Mouse (Mus musculus): ENCODE data around the gene Ptbp1. TPM values are rescaled to one million over a fixed set of nuclear protein-coding genes. Genes with fewer than 3 reads are reported as not detected.
"Not testable (repeated sequence)": the region's sequence is repeated elsewhere in the genome, so short reads cannot be mapped to it uniquely, and the experiment has no call there.

The Ptbp1 gene
- polyA plus RNA-seq, 1 experiment from 2014 or later: 217 TPM

DNA sequence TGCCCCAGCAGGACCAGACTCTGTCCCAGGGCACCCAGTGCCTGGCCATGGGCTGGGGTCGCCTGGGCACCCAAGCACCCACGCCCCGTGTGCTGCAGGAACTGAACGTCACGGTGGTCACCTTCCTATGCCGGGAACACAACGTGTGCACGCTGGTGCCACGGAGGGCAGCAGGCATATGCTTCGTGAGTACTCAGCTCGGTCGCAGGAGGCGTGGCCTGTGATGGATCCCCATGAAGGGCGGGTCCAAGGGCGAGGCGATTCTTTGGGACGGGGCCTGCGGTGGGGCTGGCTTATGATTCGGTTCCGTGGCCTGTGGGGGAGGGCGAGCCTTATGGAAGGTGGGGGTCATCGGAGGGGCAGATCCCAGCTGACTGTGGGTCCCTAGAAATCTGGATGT, 27.8 kb downstream of the Ptbp1 start:
- DNase-seq (ENCODE audit: low spot score): no peak

GRCm38 (mm10) chr10:79883297-79884084, 29.3 kb downstream of the Ptbp1 start:
- peak; percentile 78 for DNase-seq (ENCODE audit: low spot score)

GRCm38 (mm10) chr10:79884446-79884845, 30.2 kb downstream of the Ptbp1 start:
- DNase-seq (ENCODE audit: low spot score): no peak

GRCm38 (mm10) chr10:79884938-79885337, 30.7 kb downstream of the Ptbp1 start:
- not testable (repeated sequence) for DNase-seq (ENCODE audit: low spot score)

- DNase-seq (ENCODE audit: low spot score): no peak
These were observed 31.8 kb downstream of the Ptbp1 start, which contains the start of gene Elane for GRCm38 (mm10) chr10:79886054-79886453. TSS of gene Elane (plus strand) at chr10:79886247.

DNA sequence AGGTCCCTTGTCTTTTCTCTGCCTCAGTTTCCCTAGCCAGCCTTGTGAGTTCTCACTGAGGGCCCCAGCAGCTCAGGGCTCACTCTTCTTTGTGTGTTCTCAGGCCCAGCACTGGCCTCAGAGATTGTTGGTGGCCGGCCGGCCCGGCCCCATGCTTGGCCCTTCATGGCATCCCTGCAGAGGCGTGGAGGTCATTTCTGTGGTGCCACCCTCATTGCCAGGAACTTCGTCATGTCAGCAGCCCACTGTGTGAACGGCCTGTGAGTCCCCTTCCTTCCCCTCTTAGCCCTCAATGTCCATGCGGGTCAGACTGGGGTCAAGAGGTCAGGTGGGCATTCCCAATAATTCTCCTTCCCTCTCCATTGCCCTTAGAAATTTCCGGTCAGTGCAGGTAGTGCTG, 32.4 kb downstream of the Ptbp1 start:
- no peak for DNase-seq (ENCODE audit: low spot score)

- DNase-seq (ENCODE audit: low spot score): no peak
These were observed 35.2 kb downstream of the Ptbp1 start for GRCm38 (mm10) chr10:79889386-79889785.

GRCm38 (mm10) chr10:79890670-79891069, 36.4 kb downstream of the Ptbp1 start, which contains the start of gene Cfd:
TSS of gene Cfd (plus strand) at chr10:79890853.
- DNase-seq (ENCODE audit: low spot score): no peak

GRCm38 (mm10) chr10:79892451-79893118, 38.4 kb downstream of the Ptbp1 start:
- DNase-seq (ENCODE audit: low spot score): peak; percentile 81

- DNase-seq (ENCODE audit: low spot score): no peak
These were observed 42.1 kb downstream of the Ptbp1 start for GRCm38 (mm10) chr10:79896306-79896705.

GRCm38 (mm10) chr10:79896814-79897213, 42.6 kb downstream of the Ptbp1 start:
- no peak for DNase-seq (ENCODE audit: low spot score)

GRCm38 (mm10) chr10:79897316-79898245, 43.4 kb downstream of the Ptbp1 start:
- DNase-seq (ENCODE audit: low spot score): no peak

DNA sequence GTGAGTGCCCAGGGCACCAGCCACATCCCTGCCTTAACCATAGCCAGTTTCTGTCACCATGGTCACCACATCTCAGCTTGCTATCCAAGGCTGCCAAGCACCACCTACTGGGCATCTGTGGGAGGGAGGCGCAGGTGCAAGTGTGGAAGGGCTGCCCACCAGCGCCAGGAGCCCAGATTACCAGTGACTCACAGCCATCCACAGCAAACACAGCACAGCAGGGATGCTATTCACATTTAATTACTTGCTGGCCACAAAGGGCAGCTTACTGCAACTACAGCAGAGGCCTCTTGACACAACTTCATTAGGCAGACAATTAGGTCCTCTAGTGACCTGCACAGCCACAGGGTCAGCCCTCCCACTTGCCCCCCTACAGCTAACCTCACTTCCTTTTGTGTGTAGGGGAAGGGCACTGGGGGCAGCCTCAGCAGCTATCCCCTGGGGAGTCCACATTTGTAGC, 46.8 kb downstream of the Ptbp1 start:
- no peak for DNase-seq (ENCODE audit: low spot score)

DNA sequence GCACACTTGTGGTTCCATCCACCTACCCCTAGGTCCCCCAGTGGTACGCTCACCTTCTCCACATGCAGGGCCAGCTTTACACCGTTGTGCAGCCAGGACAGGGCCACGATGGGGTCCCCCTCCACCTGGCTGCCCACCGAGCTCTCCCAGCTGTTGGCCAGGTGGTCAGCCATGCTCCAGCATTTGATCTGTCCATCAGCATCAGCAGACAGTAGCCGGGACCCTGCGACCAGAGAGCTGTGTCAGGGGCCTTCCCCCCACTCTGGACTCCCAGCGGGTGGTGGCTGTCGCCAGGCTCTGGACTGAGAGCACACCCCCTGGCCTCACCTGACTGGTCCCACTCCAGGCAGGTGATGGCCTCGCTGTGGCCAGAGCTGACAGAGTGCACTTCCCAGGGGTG, 52.5 kb downstream of the Ptbp1 start:
- DNase-seq (ENCODE audit: low spot score): no peak

DNA sequence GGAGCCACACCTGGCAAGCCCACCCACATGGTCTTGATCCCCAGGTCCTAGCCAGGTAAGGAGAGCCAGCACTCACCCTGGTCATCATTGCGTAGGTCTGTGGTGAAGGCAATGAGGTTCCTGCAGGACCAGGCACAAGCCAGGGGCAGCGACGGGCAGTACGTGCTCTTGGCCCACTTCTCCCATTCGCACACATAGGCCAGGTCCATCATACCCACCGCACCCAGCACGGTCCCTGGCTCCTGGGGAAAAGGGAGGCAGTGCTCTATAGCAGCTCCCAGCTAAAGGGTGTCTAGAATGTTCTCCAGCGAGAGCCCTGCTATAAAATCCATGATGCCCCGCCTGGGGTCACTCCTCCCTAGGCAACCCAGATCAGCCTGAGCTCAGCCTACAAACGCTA, 53.2 kb downstream of the Ptbp1 start:
- DNase-seq (ENCODE audit: low spot score): no peak

- peak; percentile 97 for DNase-seq (ENCODE audit: low spot score)
These were observed 54.2 kb downstream of the Ptbp1 start, which contains the start of gene Med16 for GRCm38 (mm10) chr10:79908167-79909091. TSS of gene Med16 (minus strand) at chr10:79908923.

DNA sequence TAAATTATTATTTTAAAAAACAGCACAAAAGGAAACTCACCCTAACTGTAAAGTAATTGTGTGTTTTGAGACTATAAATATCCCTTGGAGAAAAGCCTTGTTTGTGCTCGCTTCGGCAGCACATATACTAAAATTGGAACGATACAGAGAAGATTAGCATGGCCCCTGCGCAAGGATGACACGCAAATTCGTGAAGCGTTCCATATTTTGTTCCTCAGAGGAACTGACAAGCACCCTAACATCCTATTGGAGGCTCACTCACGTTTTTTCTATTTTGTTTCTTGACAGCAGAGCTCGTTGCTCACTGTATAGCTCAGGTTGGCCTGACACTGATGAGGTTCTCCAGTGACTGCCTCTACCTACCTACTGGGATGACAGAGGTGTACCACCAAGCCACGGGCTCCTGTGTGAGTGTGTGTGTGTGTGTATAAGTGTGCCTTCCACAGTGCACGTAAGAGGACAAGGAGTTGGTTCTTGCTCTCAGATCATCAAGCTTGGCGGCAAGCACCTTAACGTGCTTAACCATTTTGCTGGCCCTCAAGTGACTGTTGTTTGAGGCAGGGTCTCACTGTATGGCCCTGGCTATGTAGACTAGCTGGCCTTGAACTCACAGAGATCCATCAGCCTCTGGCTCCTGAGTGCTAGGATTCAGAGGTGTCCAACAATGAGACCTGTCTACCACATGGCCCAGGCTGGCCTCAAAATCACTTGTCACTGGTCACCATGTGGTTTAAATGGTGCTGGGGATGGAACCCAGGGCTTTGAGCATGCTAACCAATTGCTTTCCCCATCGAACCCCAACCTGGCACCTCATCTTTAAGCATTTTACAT, 55.1 kb downstream of the Ptbp1 start:
- no peak for DNase-seq (ENCODE audit: low spot score)

GRCm38 (mm10) chr10:79910556-79910955, 56.3 kb downstream of the Ptbp1 start, which contains the start of gene Gm26602:
TSS of gene Gm26602 (plus strand) at chr10:79910856.
- no peak for DNase-seq (ENCODE audit: low spot score)

GRCm38 (mm10) chr10:79912412-79912811, 58.2 kb downstream of the Ptbp1 start:
- no peak for DNase-seq (ENCODE audit: low spot score)
